Mouse (Mus musculus) limb, embryonic 10.5 days (tissue): ENCODE measurements around the gene Lin7b. TPM values are rescaled to one million over a fixed set of nuclear protein-coding genes. Genes with fewer than 3 reads are reported as not detected.

Experiments used
- DNase-seq: peaks from one replicate; pipeline ENCODE4 v3.0.0-alpha.2; 2017; ENCODE audit warnings: low spot score
- H3K27ac ChIP-seq: fragments of 300-500 bp; sonication (generic); 2 replicates; pipeline ENCODE4 v1.5.1; 2016; ENCODE audit warnings: mild to moderate bottlenecking
- H3K27me3 ChIP-seq: fragments of 300-500 bp; sonication (generic); 2 replicates; pipeline ENCODE4 v1.6.1; 2016; ENCODE audit warnings: low read depth, mild to moderate bottlenecking; ENCODE audit not compliant: poor library complexity, severe bottlenecking
- H3K36me3 ChIP-seq: fragments of 300-500 bp; sonication (generic); 2 replicates; pipeline ENCODE4 v1.6.1; 2016; ENCODE audit warnings: mild to moderate bottlenecking, moderate library complexity
- H3K4me1 ChIP-seq: fragments of 300-500 bp; sonication (generic); 2 replicates; pipeline ENCODE4 v1.6.1; 2016
- H3K4me3 ChIP-seq: fragments of 300-500 bp; sonication (generic); 2 replicates; pipeline ENCODE4 v1.5.1; 2016; ENCODE audit warnings: mild to moderate bottlenecking, moderate library complexity
- H3K9me3 ChIP-seq: fragments of 300-500 bp; sonication (generic); replicated peaks from 2 replicates; pipeline ENCODE4 v1.6.1; 2016; ENCODE audit warnings: mild to moderate bottlenecking
- WGBS: fragments of 180-500 bp; shearing (Covaris S2); methylation state at CpG from one replicate; pipeline ENCODE4 v1.1.7; 2016; 5-methylcytosine and 5-hydroxymethylcytosine counted together
- polyA plus RNA-seq: library from polyadenylated mRNA; unstranded; fragments of >200 nt; fragmentation: Nextera tagmentation; extraction: Ambion mirVana; gene quantifications from 2 replicates; pipeline ENCODE4 v1.2.1, GENCODE M21; 2016

Lin7b gene
- polyA plus RNA-seq, 1 experiment from 2014 or later = 0.40 TPM

- H3K9me3 ChIP-seq = no peaks in the 10 kb centered on the region
- H3K4me1 ChIP-seq = peaks cover 79% of the 10 kb centered on the region
- 91% methylated on average over 4 of the region's 4 CpGs for WGBS
- no peak overlapping the region for H3K4me3 ChIP-seq
- DNase-seq = no peak
- peaks cover 35% of the 10 kb centered on the region for H3K27me3 ChIP-seq
- H3K27ac ChIP-seq = no peak overlapping the region
- no peaks in the 10 kb centered on the region for H3K36me3 ChIP-seq
These were observed 34.1 kb downstream of the Lin7b start for GRCm38 (mm10) chr7:45336319-45336718.

GRCm38 (mm10) chr7:45335056-45335455, 35.3 kb downstream of the Lin7b start, which contains the start of gene Hrc:
Hrc (plus strand) TSS chr7:45335290.
- H3K9me3 ChIP-seq = no peaks in the 10 kb centered on the region
- H3K4me1 ChIP-seq = peaks cover 67% of the 10 kb centered on the region
- no peak for DNase-seq
- peak within 1 kb of the TSS; percentile 50; the same call in 1 of the 2 replicates for H3K27ac ChIP-seq
- no peaks in the 10 kb centered on the region for H3K36me3 ChIP-seq
- WGBS = 30% methylated on average over 5 of the region's 5 CpGs
- 0 out of 2 replicates have a peak within 1 kb of the TSS, but pooled peaks have one; percentile 72 for H3K4me3 ChIP-seq
- H3K27me3 ChIP-seq = peaks cover 35% of the 10 kb centered on the region

- WGBS = 11% methylated on average over 3 of the region's 3 CpGs
- Histone ChIP-seq H3K27ac (peak overlapping the region; percentile 50; the same call in 1 of the 2 replicates), H3K36me3 (no peaks in the 10 kb centered on the region), H3K9me3 (no peaks in the 10 kb centered on the region), H3K4me3 (0 out of 2 replicates have a peak overlapping the region, but pooled peaks have one; percentile 12), H3K4me1 (peaks cover 62% of the 10 kb centered on the region), H3K27me3 (peaks cover 35% of the 10 kb centered on the region)
- no peak for DNase-seq
These were observed 35.8 kb downstream of the Lin7b start for GRCm38 (mm10) chr7:45334605-45335004.

GRCm38 (mm10) chr7:45333431-45333982, 36.9 kb downstream of the Lin7b start, which contains the start of gene Trpm4:
Trpm4 (minus strand) TSS chr7:45333780.
- WGBS = under 1% methylated on average over 38 of the region's 38 CpGs
- peak within 1 kb of the TSS; percentile 72 for H3K4me3 ChIP-seq
- H3K4me1 ChIP-seq = peaks cover 51% of the 10 kb centered on the region
- H3K36me3 ChIP-seq = no peaks in the 10 kb centered on the region
- H3K9me3 ChIP-seq = no peaks in the 10 kb centered on the region
- peak within 1 kb of the TSS; percentile 85 for H3K27ac ChIP-seq
- peak; percentile 89 for DNase-seq
- H3K27me3 ChIP-seq = peaks cover 30% of the 10 kb centered on the region

GRCm38 (mm10) chr7:45332685-45333425, 37.5 kb downstream of the Lin7b start:
- Histone ChIP-seq H3K27me3 (peaks cover 26% of the 10 kb centered on the region), H3K9me3 (no peaks in the 10 kb centered on the region), H3K4me3 (peak overlapping the region; percentile 72), H3K4me1 (peaks cover 45% of the 10 kb centered on the region), H3K36me3 (no peaks in the 10 kb centered on the region), H3K27ac (peak overlapping the region; percentile 85)
- DNase-seq = peak; percentile 57
- WGBS = 3% methylated on average over 22 of the region's 22 CpGs

GRCm38 (mm10) chr7:45331502-45331901, 38.9 kb downstream of the Lin7b start:
- no peak overlapping the region for H3K27ac ChIP-seq
- no peak overlapping the region for H3K4me3 ChIP-seq
- H3K36me3 ChIP-seq = peaks cover 4% of the 10 kb centered on the region; the same call in 1 of the 2 replicates
- DNase-seq = no peak
- H3K27me3 ChIP-seq = peaks cover 13% of the 10 kb centered on the region; the same call in 1 of the 2 replicates
- peaks cover 36% of the 10 kb centered on the region for H3K4me1 ChIP-seq
- no peaks in the 10 kb centered on the region for H3K9me3 ChIP-seq
- 77% methylated on average over 6 of the region's 6 CpGs for WGBS

- Histone ChIP-seq H3K9me3 (no peaks in the 10 kb centered on the region), H3K4me3 (no peak overlapping the region), H3K36me3 (peaks cover 11% of the 10 kb centered on the region; the same call in 1 of the 2 replicates), H3K27me3 (0 out of 2 replicates have a peak, but pooled peaks cover 4% of the 10 kb centered on the region), H3K27ac (no peak overlapping the region), H3K4me1 (peaks cover 22% of the 10 kb centered on the region)
- no peak for DNase-seq
- WGBS = 80% methylated on average over 13 of the region's 13 CpGs
These were observed 41.4 kb downstream of the Lin7b start for GRCm38 (mm10) chr7:45328841-45329475.

- H3K27ac ChIP-seq = no peak overlapping the region
- peaks cover 11% of the 10 kb centered on the region; the same call in 1 of the 2 replicates for H3K36me3 ChIP-seq
- no peaks in the 10 kb centered on the region for H3K9me3 ChIP-seq
- no peak overlapping the region for H3K4me3 ChIP-seq
- H3K4me1 ChIP-seq = no peaks in the 10 kb centered on the region
- no peak for DNase-seq
- no peaks in the 10 kb centered on the region for H3K27me3 ChIP-seq
These were observed 44.6 kb downstream of the Lin7b start for GRCm38 (mm10) chr7:45325800-45326199.

GRCm38 (mm10) chr7:45323069-45323468, 47.3 kb downstream of the Lin7b start:
- no peak overlapping the region for H3K4me3 ChIP-seq
- no peak overlapping the region for H3K27ac ChIP-seq
- peaks cover 11% of the 10 kb centered on the region; the same call in 1 of the 2 replicates for H3K36me3 ChIP-seq
- WGBS = 64% methylated on average over 5 of the region's 5 CpGs
- H3K4me1 ChIP-seq = no peaks in the 10 kb centered on the region
- H3K9me3 ChIP-seq = no peaks in the 10 kb centered on the region
- no peaks in the 10 kb centered on the region for H3K27me3 ChIP-seq
- no peak for DNase-seq

- H3K4me3 ChIP-seq = no peak overlapping the region
These were observed 48.1 kb downstream of the Lin7b start for GRCm38 (mm10) chr7:45322245-45322644.

More at GRCm38 (mm10) chr7:45322245-45322644, 48.1 kb downstream of the Lin7b start:
- WGBS = 90% methylated on average over 4 of the region's 4 CpGs
- Histone ChIP-seq H3K27ac (no peak overlapping the region), H3K9me3 (no peaks in the 10 kb centered on the region), H3K4me1 (no peaks in the 10 kb centered on the region), H3K27me3 (no peaks in the 10 kb centered on the region), H3K36me3 (peaks cover 11% of the 10 kb centered on the region; the same call in 1 of the 2 replicates)
- no peak for DNase-seq
